Mouse (Mus musculus) embryonic fibroblast, embryonic 13.5 days (primary cell): Measurements from ENCODE around the gene Atg4d.

ENCODE experiments used
- CTCF ChIP-seq: IDR thresholded peaks from 2 replicates; pipeline ENCODE4 v1.5.1; 2011; ENCODE audit warnings: mild to moderate bottlenecking, control low read depth, low read length, moderate library complexity, borderline replicate concordance; ENCODE audit not compliant: insufficient read depth
- POLR2A ChIP-seq: IDR thresholded peaks from 2 replicates; pipeline ENCODE4 v1.6.1; 2011; ENCODE audit warnings: low read depth, mild to moderate bottlenecking, control low read depth, low read length, moderate library complexity

DNA sequence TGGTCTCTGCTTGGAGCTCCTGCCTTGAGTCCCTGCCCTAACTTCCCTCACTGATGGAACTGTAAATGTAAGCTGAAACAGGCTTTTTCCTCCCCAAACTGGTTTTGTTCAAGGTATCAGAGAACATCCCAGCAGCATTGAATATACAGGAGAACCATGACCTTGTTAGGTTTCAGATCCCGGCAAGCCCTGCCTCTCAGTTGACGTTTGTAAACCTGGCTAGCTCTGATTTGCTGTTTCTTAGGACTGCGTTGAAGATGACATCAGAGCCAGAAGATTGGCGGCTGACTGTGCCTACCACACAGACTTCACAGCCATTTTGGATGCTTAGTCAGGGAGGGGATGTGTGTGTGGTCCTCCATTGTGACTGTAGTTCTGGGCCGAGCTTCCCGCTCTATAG is 41.2 kb upstream of the Atg4d start:
- no peak for TF ChIP-seq CTCF
- no peak for TF ChIP-seq POLR2A
